Mouse (Mus musculus) kidney, adult 2 months (tissue): ENCODE measurements at regions not wholly inside any gene's neighbourhood (a gene's known extent, or its start where the extent isn't known, plus 50 kb on each side); places are given as distances from the start of the nearest gene placed in this dataset.

Experiments used
- CTCF ChIP-seq: fragments of 200-500 bp; conservative IDR thresholded peaks from 2 replicates; pipeline ENCODE4 v1.5.1; 2011; ENCODE audit warnings: low read depth, mild to moderate bottlenecking, control low read depth, low read length, moderate library complexity, mixed read lengths; ENCODE audit not compliant: insufficient read depth, insufficient read length
- POLR2A ChIP-seq: fragments of 200-500 bp; IDR thresholded peaks from one replicate; pipeline ENCODE4 v1.6.1; 2011; ENCODE audit warnings: low read depth, low read length, control low read depth

DNA sequence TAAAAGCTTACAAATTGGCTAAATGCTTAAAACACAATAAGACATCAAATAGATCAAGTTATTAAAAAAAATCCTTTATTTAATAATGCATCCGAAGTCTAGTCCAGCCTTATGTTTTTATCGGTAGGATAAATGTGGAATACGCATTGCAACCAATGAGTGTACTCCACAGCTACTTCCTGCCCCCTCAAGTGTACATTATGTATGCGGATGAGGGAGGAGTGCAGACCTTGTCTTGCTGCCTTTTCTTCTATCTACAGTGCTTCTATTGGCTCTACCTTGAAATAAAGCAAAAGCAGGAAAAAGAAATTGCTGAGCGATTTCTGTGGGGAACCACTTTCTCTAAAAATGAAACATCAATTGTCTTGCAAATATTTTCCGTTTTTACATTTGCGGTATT is 100.5 kb upstream of the Sash1 start:
- TF ChIP-seq CTCF: no peak
- no peak for TF ChIP-seq POLR2A
